Mouse (Mus musculus) urinary bladder, postnatal 10 days (tissue): Measurements from ENCODE around the gene Mpi.

Experiments
- DNase-seq: peaks from one replicate; pipeline ENCODE4 v3.0.0; 2022; ENCODE audit warnings: low spot score

The Mpi gene

GRCm38 (mm10) chr9:57561711-57562099, 9.1 kb upstream of the Mpi start:
- DNase-seq: no peak

- peak; percentile 63 for DNase-seq
Observed at GRCm38 (mm10) chr9:57560861-57561710, 8.5 kb upstream of the Mpi start, which contains the start of gene Scamp2. Scamp2 (plus strand) TSS chr9:57560943.

GRCm38 (mm10) chr9:57560263-57560662, 7.7 kb upstream of the Mpi start:
- no peak for DNase-seq

- no peak for DNase-seq
Observed at GRCm38 (mm10) chr9:57559568-57559967, 7.0 kb upstream of the Mpi start.

GRCm38 (mm10) chr9:57558625-57559024, 6.1 kb upstream of the Mpi start:
- DNase-seq: no peak

GRCm38 (mm10) chr9:57557215-57557614, 4.7 kb upstream of the Mpi start:
- no peak for DNase-seq

- DNase-seq: no peak
Observed at GRCm38 (mm10) chr9:57554753-57555152, 2.2 kb upstream of the Mpi start.

- DNase-seq: no peak
Observed at GRCm38 (mm10) chr9:57553119-57553518, 556 bp upstream of the Mpi start.

- DNase-seq: no peak
Observed at GRCm38 (mm10) chr9:57550126-57550862, 2.3 kb downstream of the Mpi start.

GRCm38 (mm10) chr9:57549186-57549585, 3.4 kb downstream of the Mpi start:
- DNase-seq: no peak

- DNase-seq: no peak
Observed at GRCm38 (mm10) chr9:57547869-57548268, 4.7 kb downstream of the Mpi start.

- DNase-seq: no peak
Observed at GRCm38 (mm10) chr9:57547287-57547686, 5.3 kb downstream of the Mpi start.

- no peak for DNase-seq
Observed at GRCm38 (mm10) chr9:57543951-57544350, 8.6 kb downstream of the Mpi start.

GRCm38 (mm10) chr9:57541312-57541711, 11.3 kb downstream of the Mpi start:
- DNase-seq: no peak

- DNase-seq: no peak
Observed at GRCm38 (mm10) chr9:57539550-57539949, 13.0 kb downstream of the Mpi start.

GRCm38 (mm10) chr9:57537728-57538181, 14.8 kb downstream of the Mpi start:
- DNase-seq: no peak

- peak; percentile 59 for DNase-seq
Observed at GRCm38 (mm10) chr9:57537044-57537727, 15.4 kb downstream of the Mpi start, which contains the start of gene Fam219b. Fam219b (plus strand) TSS chr9:57537528.

- DNase-seq: no peak
Observed at GRCm38 (mm10) chr9:57536362-57536761, 16.2 kb downstream of the Mpi start.

- no peak for DNase-seq
Observed at GRCm38 (mm10) chr9:57531946-57532345, 20.6 kb downstream of the Mpi start.

GRCm38 (mm10) chr9:57526435-57526834, 26.1 kb downstream of the Mpi start:
- DNase-seq: no peak

GRCm38 (mm10) chr9:57525516-57525915, 27.0 kb downstream of the Mpi start:
- no peak for DNase-seq

GRCm38 (mm10) chr9:57524439-57524838, 28.1 kb downstream of the Mpi start:
- no peak for DNase-seq
